Mouse (Mus musculus) kidney, postnatal 0 days (tissue): ENCODE data around the gene Aatk. TPM values are rescaled to one million over a fixed set of nuclear protein-coding genes. Genes with fewer than 3 reads are reported as not detected.

Source experiments
- ATAC-seq: fragments of 200-750 bp; cut with Nextera tagmentation; replicated peaks from 2 replicates; pipeline ENCODE4 v1.8.0; 2017; ENCODE audit warnings: low read depth, moderate number of reproducible peaks, moderate TSS enrichment, moderate library complexity; ENCODE audit not compliant: low FRiP score
- DNase-seq: peaks from one replicate; pipeline ENCODE4 v3.0.0-alpha.2; 2016; ENCODE audit warnings: low spot score
- H3K27ac ChIP-seq: fragments of 300-500 bp; sonication (generic); 2 replicates; pipeline ENCODE4 v1.5.1; 2014; ENCODE audit warnings: mild to moderate bottlenecking
- H3K27me3 ChIP-seq: fragments of 300-500 bp; sonication (generic); 2 replicates; pipeline ENCODE4 v1.6.1; 2014; ENCODE audit warnings: low read length, mixed read lengths; ENCODE audit not compliant: insufficient read depth
- H3K36me3 ChIP-seq: fragments of 300-500 bp; sonication (generic); 2 replicates; pipeline ENCODE4 v1.6.1; 2014; ENCODE audit warnings: low read length, mixed read lengths; ENCODE audit not compliant: insufficient read depth
- H3K4me1 ChIP-seq: fragments of 300-500 bp; sonication (generic); replicated peaks from 2 replicates; pipeline ENCODE4 v1.6.1; 2014; ENCODE audit warnings: antibody characterized with exemption, low read length, mixed read lengths; ENCODE audit not compliant: insufficient read depth
- H3K4me2 ChIP-seq: fragments of 300-500 bp; sonication (generic); 2 replicates; pipeline ENCODE4 v1.6.1; 2014; ENCODE audit warnings: mild to moderate bottlenecking, low read length, moderate library complexity, mixed read lengths
- H3K4me3 ChIP-seq: fragments of 300-500 bp; sonication (generic); replicated peaks from 2 replicates; pipeline ENCODE4 v1.5.1; 2014; ENCODE audit warnings: low read depth, low read length
- H3K9ac ChIP-seq: fragments of 300-500 bp; sonication (generic); 2 replicates; pipeline ENCODE4 v1.6.1; 2014; ENCODE audit warnings: low read depth, low read length
- H3K9me3 ChIP-seq: fragments of 300-500 bp; sonication (generic); replicated peaks from 2 replicates; pipeline ENCODE4 v1.6.1; 2016; ENCODE audit warnings: low read length, inconsistent platforms, mixed read lengths
- CTCF ChIP-seq: IDR thresholded peaks from 2 replicates; pipeline ENCODE4 v1.5.1; 2016; ENCODE audit warnings: antibody characterized with exemption, low read depth, mild to moderate bottlenecking, moderate library complexity
- WGBS: fragments of 180-500 bp; shearing (Covaris S2); extraction: QIAGEN DNeasy Blood & Tissue Kit; methylation state at CpG from one replicate; pipeline ENCODE4 v1.1.7; 2014; 5-methylcytosine and 5-hydroxymethylcytosine counted together
- polyA plus RNA-seq: library from polyadenylated mRNA; unstranded; fragments of >200 nt; fragmentation: Nextera tagmentation; extraction: Ambion mirVana; gene quantifications from 2 replicates; pipeline ENCODE4 v1.2.1, GENCODE M21; 2015

The Aatk gene
- polyA plus RNA-seq, 1 experiment from 2014 or later: 1.4 TPM

DNA sequence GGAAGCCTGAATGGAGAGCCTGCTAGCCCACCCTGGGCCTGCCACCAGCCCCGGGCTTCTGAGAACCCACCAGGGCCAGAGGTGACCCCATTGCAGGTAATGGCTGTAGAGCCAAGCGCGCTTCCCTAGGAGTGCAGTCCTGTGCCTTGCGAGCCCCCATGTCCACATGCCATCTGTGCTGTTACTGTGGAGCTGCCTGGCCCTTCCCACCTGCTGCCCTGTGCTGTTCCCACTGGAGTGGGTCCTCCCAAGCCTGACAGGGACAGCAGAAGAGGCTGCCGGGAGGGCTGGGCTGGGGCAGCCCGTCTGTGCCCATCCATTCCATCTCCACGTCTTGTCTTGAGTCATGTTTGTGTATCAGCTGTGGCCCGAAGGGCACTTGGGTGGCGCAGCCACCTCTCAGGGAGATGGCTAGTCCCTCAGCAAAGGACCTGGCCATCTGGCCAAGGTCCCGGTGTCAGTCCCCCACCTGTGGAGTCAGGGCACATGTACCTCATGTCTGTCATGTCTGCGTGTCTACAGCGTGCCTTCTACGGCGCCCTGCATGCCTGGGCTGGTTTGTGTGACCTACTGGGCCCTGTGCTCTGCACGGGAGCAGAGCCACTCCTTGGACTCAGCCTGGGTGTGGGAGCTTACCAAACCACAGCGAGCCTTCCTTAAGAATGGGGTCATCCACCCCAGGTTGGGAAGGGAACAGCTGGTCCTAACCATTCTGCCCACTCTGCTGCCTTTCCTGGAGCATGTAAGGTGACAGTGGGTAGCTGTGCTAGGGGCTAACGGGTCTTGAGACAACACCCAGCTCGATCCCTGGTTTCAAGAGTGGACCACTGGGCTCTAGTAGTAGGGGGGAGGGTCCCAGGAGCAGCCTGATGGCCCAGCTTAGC is 41.3 kb downstream of the Aatk start:
- no peak for TF ChIP-seq CTCF
- no peak for ATAC-seq
- WGBS: 90% methylated on average over 18 of the region's 18 CpGs

DNA sequence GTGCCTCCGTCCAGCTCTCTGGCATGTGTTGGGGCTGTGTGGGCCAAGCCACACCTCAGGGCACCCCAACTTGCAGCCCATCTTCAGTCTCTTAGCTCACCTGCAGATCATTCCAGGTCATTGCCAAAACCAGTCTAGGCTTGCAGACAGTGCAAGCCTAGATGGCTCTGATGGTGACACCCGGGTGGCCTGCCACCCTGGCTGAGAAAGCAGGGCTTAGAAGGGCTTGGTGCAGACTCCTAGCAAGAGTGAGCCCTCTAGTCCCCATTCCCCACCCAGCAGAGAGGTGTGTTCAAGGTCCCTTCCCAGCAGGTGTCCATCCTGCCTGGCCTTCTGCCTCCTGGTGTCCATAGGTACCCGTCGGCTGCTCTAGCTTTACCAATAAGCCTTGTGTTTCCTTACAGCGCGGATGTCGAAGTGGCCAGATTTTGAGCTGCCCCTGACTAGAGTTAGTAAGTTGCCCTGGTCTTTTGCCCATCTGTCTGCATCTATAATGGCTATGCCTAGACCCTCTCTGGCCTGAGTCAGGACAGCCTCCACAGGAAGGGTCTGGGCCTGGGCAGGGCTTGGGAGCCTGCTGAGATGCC is 44.2 kb downstream of the Aatk start:
- no peak for TF ChIP-seq CTCF
- WGBS: 89% methylated on average over 7 of the region's 7 CpGs
- ATAC-seq: no peak

More for the DNA sequence above, 41.3 kb downstream of the Aatk start:
- Histone ChIP-seq H3K27me3 (no peaks in the 10 kb centered on the region), H3K36me3 (0 out of 2 replicates have a peak, but pooled peaks cover 3% of the 10 kb centered on the region), H3K4me2 (no peak overlapping the region), H3K9me3 (no peaks in the 10 kb centered on the region), H3K27ac (no peak overlapping the region), H3K4me3 (no peak overlapping the region), H3K9ac (no peak overlapping the region), H3K4me1 (no peaks in the 10 kb centered on the region)
- DNase-seq: no peak

DNA sequence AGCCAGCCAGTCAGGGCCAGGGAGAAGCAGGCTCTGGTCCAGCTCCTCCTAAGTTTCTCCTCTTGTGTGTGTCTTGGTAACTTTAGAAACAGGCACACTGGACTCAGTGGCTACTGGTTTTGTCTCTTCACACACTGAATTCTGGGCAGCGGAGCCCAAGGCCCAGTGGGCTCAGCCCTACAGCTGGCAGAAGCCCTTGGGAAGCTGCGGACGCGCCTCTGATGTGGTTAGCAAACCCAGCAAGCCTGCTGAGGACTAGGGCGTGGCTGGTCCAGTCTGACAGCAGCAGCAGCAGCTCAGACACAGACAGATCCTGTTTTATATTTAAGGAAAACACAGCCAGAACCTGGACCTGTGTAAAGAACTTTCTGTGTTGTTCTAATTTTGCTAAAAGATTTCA is 44.9 kb downstream of the Aatk start:
- WGBS: 86% methylated on average over 5 of the region's 5 CpGs
- H3K4me1 ChIP-seq: no peaks in the 10 kb centered on the region
- H3K27me3 ChIP-seq: no peaks in the 10 kb centered on the region
- H3K27ac ChIP-seq: no peak overlapping the region
- H3K9ac ChIP-seq: no peak overlapping the region
- ATAC-seq (no peak), DNase-seq (no peak)
- TF ChIP-seq CTCF: no peak
- H3K4me3 ChIP-seq: no peak overlapping the region
- no peak overlapping the region for H3K4me2 ChIP-seq
- no peaks in the 10 kb centered on the region for H3K9me3 ChIP-seq
- H3K36me3 ChIP-seq: 0 out of 2 replicates have a peak, but pooled peaks cover 11% of the 10 kb centered on the region

More for the DNA sequence above, 44.2 kb downstream of the Aatk start:
- Histone ChIP-seq H3K36me3 (0 out of 2 replicates have a peak, but pooled peaks cover 9% of the 10 kb centered on the region), H3K27ac (no peak overlapping the region), H3K9ac (no peak overlapping the region), H3K4me1 (no peaks in the 10 kb centered on the region), H3K9me3 (no peaks in the 10 kb centered on the region), H3K27me3 (no peaks in the 10 kb centered on the region), H3K4me2 (no peak overlapping the region), H3K4me3 (no peak overlapping the region)
- no peak for DNase-seq

DNA sequence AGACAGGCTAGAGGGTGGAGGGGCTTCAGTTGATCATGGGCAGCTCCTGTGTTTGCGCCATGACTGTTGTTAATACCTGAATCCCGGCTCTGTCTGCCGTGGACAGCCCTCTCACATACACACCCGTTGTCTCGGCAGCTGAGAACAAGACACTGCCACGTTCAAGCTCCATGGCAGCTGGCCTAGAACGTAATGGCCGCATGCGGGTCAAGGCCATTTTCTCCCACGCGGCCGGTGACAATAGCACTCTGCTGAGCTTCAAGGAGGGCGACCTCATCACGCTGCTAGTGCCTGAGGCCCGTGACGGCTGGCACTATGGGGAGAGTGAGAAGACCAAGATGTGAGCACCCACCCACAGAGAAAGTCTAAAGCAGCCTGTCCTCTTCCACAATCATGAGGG is 49.6 kb downstream of the Aatk start:
- Histone ChIP-seq H3K27me3 (no peaks in the 10 kb centered on the region), H3K9me3 (no peaks in the 10 kb centered on the region), H3K9ac (no peak overlapping the region), H3K27ac (no peak overlapping the region), H3K4me3 (no peak overlapping the region), H3K36me3 (peaks cover 30% of the 10 kb centered on the region), H3K4me1 (no peaks in the 10 kb centered on the region), H3K4me2 (no peak overlapping the region)
- WGBS: 80% methylated on average over 16 of the region's 16 CpGs
- no peak for TF ChIP-seq CTCF
- DNase-seq: no peak
- no peak for ATAC-seq

DNA sequence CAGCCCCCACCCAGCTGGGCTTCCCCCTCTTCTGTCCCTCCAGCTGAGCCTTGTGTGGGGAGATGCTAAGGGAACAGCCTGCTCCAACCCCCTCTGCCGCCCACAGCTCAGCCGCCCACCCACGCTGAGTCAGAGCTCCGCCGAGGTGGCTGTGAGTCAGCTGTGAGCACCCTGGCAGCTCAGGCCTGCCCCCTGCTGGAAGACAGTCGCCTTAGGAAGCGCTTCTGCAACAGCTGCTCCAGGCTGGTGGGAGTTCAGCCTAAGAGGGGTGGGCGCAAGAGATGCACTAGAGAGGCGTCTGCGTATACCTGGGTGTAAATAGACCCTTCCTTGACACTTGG is 55.7 kb downstream of the Aatk start:
- no peak overlapping the region; the same call in 1 of the 2 replicates for H3K27ac ChIP-seq
- ATAC-seq: peak; percentile 72
- H3K27me3 ChIP-seq: no peaks in the 10 kb centered on the region
- TF ChIP-seq CTCF: peak; percentile 98
- H3K36me3 ChIP-seq: peaks cover 20% of the 10 kb centered on the region
- H3K9me3 ChIP-seq: no peaks in the 10 kb centered on the region
- no peak overlapping the region for H3K4me3 ChIP-seq
- 0 out of 2 replicates have a peak overlapping the region, but pooled peaks have one; percentile 10 for H3K4me2 ChIP-seq
- H3K4me1 ChIP-seq: peaks cover 20% of the 10 kb centered on the region
- peak; percentile 95 for DNase-seq
- 12% methylated on average over 10 of the region's 10 CpGs for WGBS
- H3K9ac ChIP-seq: no peak overlapping the region

DNA sequence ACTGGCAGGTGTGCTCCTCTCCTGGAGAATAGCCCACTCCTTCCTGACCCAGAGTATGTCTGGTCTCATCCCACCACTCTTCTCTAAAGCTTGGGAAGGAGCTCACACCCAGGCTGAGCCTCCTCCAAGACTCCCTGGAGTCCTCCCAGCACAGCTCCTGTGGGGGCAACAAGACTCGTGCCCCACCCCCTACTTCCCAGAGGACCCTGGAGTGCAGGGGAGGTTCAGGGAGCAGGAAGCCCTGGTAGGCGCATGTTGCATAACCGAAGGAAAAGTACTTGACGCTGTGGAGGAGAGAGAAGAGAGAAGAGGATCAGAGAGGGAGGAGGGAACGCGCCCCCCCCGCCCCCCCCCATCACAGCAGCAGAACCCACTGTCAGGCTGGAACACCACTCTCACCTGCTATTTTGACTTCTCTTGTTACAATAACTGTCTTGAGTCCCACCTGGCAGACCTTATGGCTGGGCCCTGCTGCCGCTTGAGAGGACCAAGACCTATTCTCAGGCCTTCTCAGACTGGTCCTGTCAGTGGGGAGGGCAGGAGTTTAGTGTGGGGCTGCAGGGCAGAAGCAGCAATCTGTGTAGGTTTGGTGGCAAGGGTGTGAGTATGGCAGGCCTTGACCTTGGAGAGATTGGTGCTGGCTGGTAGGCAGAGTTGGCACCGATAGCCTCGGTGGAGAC is 56.2 kb downstream of the Aatk start:
- Histone ChIP-seq H3K36me3 (peaks cover 25% of the 10 kb centered on the region), H3K4me2 (0 out of 2 replicates have a peak overlapping the region, but pooled peaks have one; percentile 10), H3K27ac (no peak overlapping the region; the same call in 1 of the 2 replicates), H3K4me3 (no peak overlapping the region), H3K4me1 (peaks cover 20% of the 10 kb centered on the region), H3K27me3 (no peaks in the 10 kb centered on the region), H3K9me3 (no peaks in the 10 kb centered on the region), H3K9ac (no peak overlapping the region)
- DNase-seq (peak; percentile 17), ATAC-seq (no peak)
- TF ChIP-seq CTCF: no peak
- WGBS: 47% methylated on average over 10 of the region's 10 CpGs
